Comparison of ENCODE assay signal across 10 mouse cellular contexts in the genomic region with DNA sequence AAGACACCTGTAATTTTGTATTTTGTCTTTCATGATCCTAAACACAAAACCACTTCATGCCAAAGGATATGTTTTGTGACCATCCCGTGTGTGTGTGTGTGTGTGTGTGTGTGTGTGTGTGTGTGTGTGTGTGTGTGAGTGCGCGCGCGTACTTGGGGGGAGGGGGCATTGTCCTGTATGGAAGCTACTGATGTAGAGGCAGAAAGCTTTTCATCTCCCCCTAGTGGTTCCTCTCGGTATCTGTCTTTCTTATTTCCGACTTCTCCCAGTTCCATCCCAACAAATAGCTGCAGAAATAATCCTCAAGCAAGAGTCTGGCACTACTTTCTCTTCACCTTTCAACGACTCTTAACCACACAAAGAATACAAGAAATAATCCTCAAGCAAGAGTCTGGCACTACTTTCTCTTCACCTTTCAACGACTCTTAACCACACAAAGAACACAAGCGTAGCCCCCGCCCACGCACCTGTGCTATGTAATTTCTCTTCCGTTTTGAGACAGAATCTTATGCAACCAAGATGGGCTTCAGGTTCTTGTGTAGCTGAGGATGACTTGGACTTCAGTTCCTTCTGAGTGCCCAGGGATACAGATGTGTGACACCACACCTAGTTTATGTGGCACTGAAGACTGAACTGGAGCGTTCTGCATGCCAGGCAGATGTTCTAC. TPM values are rescaled to one million over a fixed set of nuclear protein-coding genes. Genes with fewer than 3 reads are reported as not detected.
DNase-seq lines count a peak whose midpoint lies in the region; ATAC-seq and TF ChIP-seq lines count a peak whose summit lies in the region.
"Had no signal": no experiment of that assay in that cellular context is flagged by ENCODE, and none has a peak within 500 bp of the region (broad histone marks: within the 10 kb centered on the region; RNA-seq: fewer than 3 reads in every experiment).

No protein-coding gene starts in this region.

- H3K27ac ChIP-seq in kidney, embryonic 16.5 days (ENCODE audit: low read length): no peak overlapping the region
- H3K27ac ChIP-seq in ES-Bruce4 (ENCODE audit: insufficient read depth, low read length): no peak overlapping the region
- no peak overlapping the region for H3K27ac ChIP-seq in forebrain, embryonic 16.5 days (ENCODE audit: low read length)
- no peak overlapping the region for H3K27ac ChIP-seq in olfactory bulb, adult 2 months (ENCODE audit: insufficient read depth, low read depth, low read length)
- H3K27ac ChIP-seq: embryonic facial prominence, embryonic 12.5 days; limb, embryonic 15.5 days had no signal

- no peak overlapping the region for H3K9ac ChIP-seq in kidney, embryonic 16.5 days (replicated peaks; ENCODE audit: low read length)
- no peak overlapping the region for H3K9ac ChIP-seq in ES-Bruce4 (ENCODE audit: low read depth, poor library complexity, severe bottlenecking)
- H3K9ac ChIP-seq in forebrain, embryonic 16.5 days (replicated peaks; ENCODE audit: low read depth, low read length): no peak overlapping the region
- H3K9ac ChIP-seq: embryonic facial prominence, embryonic 12.5 days; limb, embryonic 15.5 days had no signal

- no peak for TF ChIP-seq POLR2A in ES-Bruce4 (IDR thresholded peaks at IDR 0.05; ENCODE audit: insufficient read depth, low read length)
- TF ChIP-seq POLR2A in olfactory bulb, adult 2 months (IDR thresholded peaks at IDR 0.05; ENCODE audit: insufficient read depth, low read depth, low read length): no peak

- intact Hi-C loops in left cerebral cortex, postnatal 10 days (cut with DNase I): no loop called here

- H3K4me2 ChIP-seq in kidney, embryonic 16.5 days (replicated peaks; ENCODE audit: low read depth, low read length): no peak overlapping the region
- no peak overlapping the region for H3K4me2 ChIP-seq in forebrain, embryonic 16.5 days (ENCODE audit: low read length)
- H3K4me2 ChIP-seq: embryonic facial prominence, embryonic 12.5 days; limb, embryonic 15.5 days had no signal

- DNase-seq in kidney, adult 18-20 months: peak; percentile 9
- DNase-seq in cerebellum, adult 18-20 months: peak; percentile 65
- DNase-seq in left cerebral cortex, postnatal 10 days (ENCODE audit: extremely low spot score in 1 of 2, low spot score in 2 of 2): peak; percentile 45 to 74
- DNase-seq in gastrocnemius, postnatal 25 days: no peak

- ATAC-seq in kidney, embryonic 16.5 days (ENCODE audit: low FRiP score, low TSS enrichment): no peak
- peak; percentile 50; the same call in 1 of the 2 replicates for ATAC-seq in forebrain, embryonic 16.5 days

- no peaks in the 10 kb centered on the region for H3K27me3 ChIP-seq in kidney, embryonic 16.5 days (ENCODE audit: insufficient read depth, low read length)
- H3K27me3 ChIP-seq in ES-Bruce4 (ENCODE audit: control insufficient read depth, insufficient read depth, low read length, poor library complexity, severe bottlenecking): no peaks in the 10 kb centered on the region
- H3K27me3 ChIP-seq in forebrain, embryonic 16.5 days (replicated peaks; ENCODE audit: control insufficient read depth, insufficient read depth, low read length): no peaks in the 10 kb centered on the region
- H3K27me3 ChIP-seq: embryonic facial prominence, embryonic 12.5 days; limb, embryonic 15.5 days had no signal

- H3K9me3 ChIP-seq in kidney, embryonic 16.5 days (ENCODE audit: low read length): 0 out of 2 replicates have a peak, but pooled peaks cover 3% of the 10 kb centered on the region
- H3K9me3 ChIP-seq in ES-Bruce4 (replicated peaks; ENCODE audit: control insufficient read depth, insufficient read depth, low read length, poor library complexity, severe bottlenecking): peaks cover 6% of the 10 kb centered on the region; the same call in 1 of the 2 replicates
- H3K9me3 ChIP-seq in forebrain, embryonic 16.5 days (ENCODE audit: control insufficient read depth, low read length): no peaks in the 10 kb centered on the region
- H3K9me3 ChIP-seq: embryonic facial prominence, embryonic 12.5 days; limb, embryonic 15.5 days had no signal

- no peak overlapping the region for H3K4me3 ChIP-seq in kidney, embryonic 16.5 days (ENCODE audit: low read length)
- H3K4me3 ChIP-seq in ES-Bruce4 (ENCODE audit: low read depth, low read length): no peak overlapping the region
- H3K4me3 ChIP-seq in forebrain, embryonic 16.5 days (replicated peaks; ENCODE audit: low read length): no peak overlapping the region
- no peak overlapping the region for H3K4me3 ChIP-seq in olfactory bulb, adult 2 months (ENCODE audit: insufficient read depth, low read depth, low read length)
- H3K4me3 ChIP-seq: embryonic facial prominence, embryonic 12.5 days; limb, embryonic 15.5 days had no signal

- no peaks in the 10 kb centered on the region for H3K36me3 ChIP-seq in kidney, embryonic 16.5 days (ENCODE audit: insufficient read depth, low read length)
- no peaks in the 10 kb centered on the region for H3K36me3 ChIP-seq in ES-Bruce4 (ENCODE audit: control insufficient read depth, insufficient read depth, low read length, poor library complexity, severe bottlenecking)
- no peaks in the 10 kb centered on the region for H3K36me3 ChIP-seq in forebrain, embryonic 16.5 days (ENCODE audit: control insufficient read depth, insufficient read depth)
- H3K36me3 ChIP-seq: embryonic facial prominence, embryonic 12.5 days; limb, embryonic 15.5 days had no signal

- TF ChIP-seq EP300 in ES-Bruce4 (IDR thresholded peaks at IDR 0.05; ENCODE audit: insufficient read depth, low read depth, low read length): no peak

- no peaks in the 10 kb centered on the region for H3K4me1 ChIP-seq in kidney, embryonic 16.5 days (ENCODE audit: insufficient read depth, low read length)
- H3K4me1 ChIP-seq in ES-Bruce4 (ENCODE audit: control insufficient read depth, insufficient read depth, low read length): no peaks in the 10 kb centered on the region
- H3K4me1 ChIP-seq in forebrain, embryonic 16.5 days (replicated peaks; ENCODE audit: control insufficient read depth, insufficient read depth, low read length): no peaks in the 10 kb centered on the region
- peaks cover 2% of the 10 kb centered on the region; the same call in 1 of the 2 replicates for H3K4me1 ChIP-seq in olfactory bulb, adult 2 months (ENCODE audit: control insufficient read depth, insufficient read depth, low read length)
- H3K4me1 ChIP-seq: embryonic facial prominence, embryonic 12.5 days; limb, embryonic 15.5 days had no signal

- TF ChIP-seq CTCF in ES-Bruce4 (IDR thresholded peaks at IDR 0.05; ENCODE audit: low read depth, low read length): peak; percentile 44
- peak; percentile 35; the same call in 1 of the 2 replicates for TF ChIP-seq CTCF in olfactory bulb, adult 2 months (IDR thresholded peaks at IDR 0.05; ENCODE audit: insufficient read depth, low read depth, low read length)

- WGBS in kidney, embryonic 16.5 days: 49% methylated on average over 13 of the region's 14 CpGs
- 47% methylated on average over 14 of the region's 14 CpGs for WGBS in forebrain, embryonic 16.5 days
- WGBS in olfactory bulb, adult 2 months: 34% methylated on average over 14 of the region's 14 CpGs

RNA-seq across cellular contexts. Expression of a gene that starts 12.6 kb away (rescaled TPM):
- polyA plus RNA-seq in kidney, embryonic 16.5 days (2015; fragmentation: Nextera tagmentation; extraction: Ambion mirVana): 134 and 149 TPM in 2 replicates
- 30.4 and 30.7 TPM in 2 replicates for polyA plus RNA-seq in ES-Bruce4 (2011; ENCODE audit: insufficient read depth, insufficient read length, low read depth, missing spikeins)
- 108 and 129 TPM in 2 replicates for polyA plus RNA-seq in forebrain, embryonic 16.5 days (2015; fragmentation: Nextera tagmentation; extraction: Ambion mirVana)
- total RNA-seq in left cerebral cortex, postnatal 10 days (2021): 10 to 100 TPM; 46.5 to 50.0 TPM
- polyA plus RNA-seq in olfactory bulb, adult 2 months (2012; ENCODE audit: insufficient read depth, insufficient read length, low replicate concordance, missing spikeins): not detected in 2 replicates
- total RNA-seq in gastrocnemius, postnatal 25 days (2021): 10 to 100 TPM; 60.1 to 65.8 TPM

RNA-seq across cellular contexts. Expression of a gene that starts 12.6 kb away (rescaled TPM):
- polyA plus RNA-seq in kidney, embryonic 16.5 days (2015; fragmentation: Nextera tagmentation; extraction: Ambion mirVana): 42.9 and 46.7 TPM in 2 replicates
- 68.6 and 81.0 TPM in 2 replicates for polyA plus RNA-seq in ES-Bruce4 (2011; ENCODE audit: insufficient read depth, insufficient read length, low read depth, missing spikeins)
- 36.6 and 38.0 TPM in 2 replicates for polyA plus RNA-seq in forebrain, embryonic 16.5 days (2015; fragmentation: Nextera tagmentation; extraction: Ambion mirVana)
- 10 to 100 TPM; 27.7 to 28.1 TPM for total RNA-seq in left cerebral cortex, postnatal 10 days (2021)
- polyA plus RNA-seq in olfactory bulb, adult 2 months (2012; ENCODE audit: insufficient read depth, insufficient read length, low replicate concordance, missing spikeins): not detected in 2 replicates
- 10 to 100 TPM; 11.3 to 13.2 TPM for total RNA-seq in gastrocnemius, postnatal 25 days (2021)

RNA-seq across cellular contexts. Expression of a gene that starts 42.4 kb away (rescaled TPM):
- 1.00 and 1.2 TPM in 2 replicates for polyA plus RNA-seq in kidney, embryonic 16.5 days (2015; fragmentation: Nextera tagmentation; extraction: Ambion mirVana)
- 4.6 and 4.7 TPM in 2 replicates for polyA plus RNA-seq in ES-Bruce4 (2011; ENCODE audit: insufficient read depth, insufficient read length, low read depth, missing spikeins)
- 1.4 and 1.9 TPM in 2 replicates for polyA plus RNA-seq in forebrain, embryonic 16.5 days (2015; fragmentation: Nextera tagmentation; extraction: Ambion mirVana)
- total RNA-seq in left cerebral cortex, postnatal 10 days (2021): 10 to 100 TPM; 51.1 to 52.3 TPM
- 29.1 TPM in 1 of 2 replicates, not detected in the other for polyA plus RNA-seq in olfactory bulb, adult 2 months (2012; ENCODE audit: insufficient read depth, insufficient read length, low replicate concordance, missing spikeins)
- 100 to 1,000 TPM; 121 to 125 TPM for total RNA-seq in gastrocnemius, postnatal 25 days (2021)

RNA-seq across cellular contexts. Expression of a gene that starts 42.6 kb away (rescaled TPM):
- polyA plus RNA-seq in kidney, embryonic 16.5 days (2015; fragmentation: Nextera tagmentation; extraction: Ambion mirVana): 0.34 and 0.35 TPM in 2 replicates
- 12.7 and 20.3 TPM in 2 replicates for polyA plus RNA-seq in ES-Bruce4 (2011; ENCODE audit: insufficient read depth, insufficient read length, low read depth, missing spikeins)
- 0.22 TPM in 1 of 2 replicates, not detected in the other for polyA plus RNA-seq in forebrain, embryonic 16.5 days (2015; fragmentation: Nextera tagmentation; extraction: Ambion mirVana)
- under 1 TPM; 0.62 to 0.69 TPM for total RNA-seq in left cerebral cortex, postnatal 10 days (2021)
- polyA plus RNA-seq in olfactory bulb, adult 2 months (2012; ENCODE audit: insufficient read depth, insufficient read length, low replicate concordance, missing spikeins): not detected in 2 replicates
- not detected for total RNA-seq in gastrocnemius, postnatal 25 days (2021)

Comparison
In these comparisons a context has a peak if more than half of its experiments do, and no peak if none do; other contexts are left out.
1. RNA of a gene that starts 12.6 kb away (polyA plus RNA-seq): 68.6 to 81.0 TPM in ES-Bruce4, 42.9 to 46.7 TPM in kidney, embryonic 16.5 days and 36.6 to 38.0 TPM in forebrain, embryonic 16.5 days; not detected in olfactory bulb, adult 2 months; every median in the first group is over 10 times any median in the second.